Mouse (Mus musculus) midbrain, embryonic 16.5 days (tissue): ENCODE data around the gene Serf2. TPM values are rescaled to one million over a fixed set of nuclear protein-coding genes. Genes with fewer than 3 reads are reported as not detected.

Source experiments
- ATAC-seq: fragments of 200-750 bp; cut with Nextera tagmentation; 2 replicates; pipeline ENCODE4 v1.8.0; 2017; ENCODE audit warnings: moderate TSS enrichment
- H3K27ac ChIP-seq: fragments of 300-500 bp; sonication (generic); 2 replicates; pipeline ENCODE4 v1.5.1; 2014; ENCODE audit warnings: mild to moderate bottlenecking, low read length, mixed read lengths
- H3K27me3 ChIP-seq: fragments of 300-500 bp; sonication (generic); 2 replicates; pipeline ENCODE4 v1.6.1; 2014; ENCODE audit warnings: low read depth, low read length, mixed read lengths; ENCODE audit not compliant: control insufficient read depth, insufficient read depth
- H3K36me3 ChIP-seq: fragments of 300-500 bp; sonication (generic); 2 replicates; pipeline ENCODE4 v1.6.1; 2014; ENCODE audit warnings: mild to moderate bottlenecking, low read length, moderate library complexity, mixed read lengths; ENCODE audit not compliant: control insufficient read depth, insufficient read depth
- H3K4me1 ChIP-seq: fragments of 300-500 bp; sonication (generic); 2 replicates; pipeline ENCODE4 v1.6.1; 2014; ENCODE audit warnings: mild to moderate bottlenecking, low read length, mixed read lengths; ENCODE audit not compliant: control insufficient read depth, insufficient read depth
- H3K4me2 ChIP-seq: fragments of 300-500 bp; sonication (generic); 2 replicates; pipeline ENCODE4 v1.6.1; 2014; ENCODE audit warnings: mild to moderate bottlenecking, low read length, mixed read lengths
- H3K4me3 ChIP-seq: fragments of 300-500 bp; sonication (generic); 2 replicates; pipeline ENCODE4 v1.5.1; 2014; ENCODE audit warnings: low read depth, mild to moderate bottlenecking, low read length, moderate library complexity, mixed read lengths
- H3K9ac ChIP-seq: fragments of 300-500 bp; sonication (generic); 2 replicates; pipeline ENCODE4 v1.6.1; 2014; ENCODE audit warnings: low read depth, low read length, mixed read lengths
- H3K9me3 ChIP-seq: fragments of 300-500 bp; sonication (generic); replicated peaks from 2 replicates; pipeline ENCODE4 v1.6.1; 2014; ENCODE audit warnings: mild to moderate bottlenecking, low read length, mixed read lengths; ENCODE audit not compliant: control insufficient read depth, poor library complexity, severe bottlenecking
- WGBS: fragments of 180-500 bp; shearing (Covaris S2); extraction: QIAGEN DNeasy Blood & Tissue Kit; methylation state at CpG from one replicate; pipeline ENCODE4 v1.1.7; 2014; 5-methylcytosine and 5-hydroxymethylcytosine counted together
- polyA plus RNA-seq: library from polyadenylated mRNA; unstranded; fragments of >200 nt; fragmentation: Nextera tagmentation; extraction: Ambion mirVana; gene quantifications from 2 replicates; pipeline ENCODE4 v1.2.1, GENCODE M21; 2015

The Serf2 gene
- polyA plus RNA-seq, 1 experiment from 2014 or later: 247 TPM

GRCm38 (mm10) chr2:121443068-121443349 lies 6.0 kb upstream of the Serf2 start:
- 19% methylated on average over 8 of the region's 8 CpGs for WGBS
- Histone ChIP-seq H3K9me3 (no peaks in the 10 kb centered on the region), H3K27me3 (peaks cover 15% of the 10 kb centered on the region), H3K4me3 (no peak overlapping the region), H3K4me1 (peaks cover 9% of the 10 kb centered on the region; the same call in 1 of the 2 replicates), H3K27ac (no peak overlapping the region), H3K9ac (no peak overlapping the region), H3K4me2 (peak overlapping the region; percentile 52; the same call in 1 of the 2 replicates), H3K36me3 (peaks cover 13% of the 10 kb centered on the region)
- ATAC-seq: no peak

GRCm38 (mm10) chr2:121444178-121444577 lies 4.8 kb upstream of the Serf2 start, which contains the start of gene Ell3:
Gene Ell3 (minus strand): TSS chr2:121444278.
- ATAC-seq: no peak
- Histone ChIP-seq H3K36me3 (peaks cover 5% of the 10 kb centered on the region), H3K27ac (no peak within 1 kb of the TSS), H3K4me1 (peaks cover 16% of the 10 kb centered on the region), H3K4me2 (no peak within 1 kb of the TSS), H3K9ac (no peak within 1 kb of the TSS), H3K9me3 (no peaks in the 10 kb centered on the region), H3K4me3 (no peak within 1 kb of the TSS), H3K27me3 (peaks cover 15% of the 10 kb centered on the region)
- 81% methylated on average over 1 of the region's 1 CpGs for WGBS

GRCm38 (mm10) chr2:121445117-121445516 lies 3.9 kb upstream of the Serf2 start:
- Histone ChIP-seq H3K36me3 (no peaks in the 10 kb centered on the region), H3K27me3 (peaks cover 15% of the 10 kb centered on the region), H3K4me2 (no peak overlapping the region), H3K27ac (no peak overlapping the region), H3K4me3 (no peak overlapping the region), H3K4me1 (peaks cover 17% of the 10 kb centered on the region), H3K9me3 (no peaks in the 10 kb centered on the region), H3K9ac (no peak overlapping the region)
- WGBS: 95% methylated on average over 3 of the region's 3 CpGs
- ATAC-seq: no peak

- Histone ChIP-seq H3K27me3 (peaks cover 7% of the 10 kb centered on the region; the same call in 1 of the 2 replicates), H3K9ac (no peak overlapping the region), H3K36me3 (no peaks in the 10 kb centered on the region), H3K27ac (no peak overlapping the region), H3K4me1 (peaks cover 28% of the 10 kb centered on the region), H3K4me2 (no peak overlapping the region), H3K4me3 (no peak overlapping the region), H3K9me3 (no peaks in the 10 kb centered on the region)
- no peak for ATAC-seq
- 76% methylated on average over 4 of the region's 4 CpGs for WGBS
These were observed 2.5 kb upstream of the Serf2 start for GRCm38 (mm10) chr2:121446506-121446905.

- Histone ChIP-seq H3K4me2 (no peak overlapping the region), H3K27me3 (peaks cover 4% of the 10 kb centered on the region; the same call in 1 of the 2 replicates), H3K4me3 (no peak overlapping the region), H3K27ac (no peak overlapping the region), H3K4me1 (peaks cover 28% of the 10 kb centered on the region), H3K9me3 (no peaks in the 10 kb centered on the region), H3K36me3 (no peaks in the 10 kb centered on the region), H3K9ac (no peak overlapping the region)
- no peak for ATAC-seq
- WGBS: 93% methylated on average over 3 of the region's 3 CpGs
These were observed 2.0 kb upstream of the Serf2 start for GRCm38 (mm10) chr2:121447006-121447405.

- H3K9me3 ChIP-seq: no peaks in the 10 kb centered on the region
- H3K4me2 ChIP-seq: peak overlapping the region; percentile 84
- 14% methylated on average over 9 of the region's 9 CpGs for WGBS
- peak overlapping the region; percentile 48; the same call in 1 of the 2 replicates for H3K9ac ChIP-seq
- peaks cover 22% of the 10 kb centered on the region for H3K4me1 ChIP-seq
- no peaks in the 10 kb centered on the region for H3K36me3 ChIP-seq
- H3K27ac ChIP-seq: peak overlapping the region; percentile 75
- ATAC-seq: no peak
- no peaks in the 10 kb centered on the region for H3K27me3 ChIP-seq
- H3K4me3 ChIP-seq: peak overlapping the region; percentile 95
These were observed 859 bp upstream of the Serf2 start for GRCm38 (mm10) chr2:121448136-121448535.

- no peaks in the 10 kb centered on the region for H3K27me3 ChIP-seq
- peak overlapping the region; percentile 97 for H3K4me2 ChIP-seq
- WGBS: 0% methylated on average over 53 of the region's 54 CpGs
- peak overlapping the region; percentile 95 for H3K4me3 ChIP-seq
- ATAC-seq: peak; percentile 83
- H3K36me3 ChIP-seq: no peaks in the 10 kb centered on the region
- peak overlapping the region; percentile 93 for H3K27ac ChIP-seq
- no peaks in the 10 kb centered on the region for H3K9me3 ChIP-seq
- H3K9ac ChIP-seq: peak overlapping the region; percentile 89
- H3K4me1 ChIP-seq: peaks cover 22% of the 10 kb centered on the region
These were observed 583 bp downstream of the Serf2 start for GRCm38 (mm10) chr2:121449545-121450011.

- H3K9ac ChIP-seq: peak overlapping the region; percentile 89
- peak overlapping the region; percentile 93 for H3K27ac ChIP-seq
- peaks cover 22% of the 10 kb centered on the region for H3K4me1 ChIP-seq
- H3K27me3 ChIP-seq: no peaks in the 10 kb centered on the region
- peak overlapping the region; percentile 97 for H3K4me2 ChIP-seq
- WGBS: 5% methylated on average over 7 of the region's 7 CpGs
- peak overlapping the region; percentile 95 for H3K4me3 ChIP-seq
- H3K36me3 ChIP-seq: no peaks in the 10 kb centered on the region
- peak; percentile 15; the same call in 1 of the 2 replicates for ATAC-seq
- no peaks in the 10 kb centered on the region for H3K9me3 ChIP-seq
These were observed 1.1 kb downstream of the Serf2 start for GRCm38 (mm10) chr2:121450093-121450492.

GRCm38 (mm10) chr2:121452361-121452760 lies 3.4 kb downstream of the Serf2 start:
- no peak overlapping the region for H3K4me3 ChIP-seq
- H3K36me3 ChIP-seq: no peaks in the 10 kb centered on the region
- no peak for ATAC-seq
- no peak overlapping the region for H3K4me2 ChIP-seq
- no peak overlapping the region for H3K27ac ChIP-seq
- no peaks in the 10 kb centered on the region for H3K9me3 ChIP-seq
- no peak overlapping the region for H3K9ac ChIP-seq
- 83% methylated on average over 4 of the region's 4 CpGs for WGBS
- H3K4me1 ChIP-seq: peaks cover 29% of the 10 kb centered on the region
- H3K27me3 ChIP-seq: no peaks in the 10 kb centered on the region
